ENCODE assay signal across 21 mouse cellular contexts in genomic region chr17:47784411-47784810, GRCm38 (mm10). TPM values are rescaled to one million over a fixed set of nuclear protein-coding genes. Genes with fewer than 3 reads are reported as not detected.
DNase-seq lines count a peak whose midpoint lies in the region; ATAC-seq lines count a peak whose summit lies in the region.
"Had no signal": no experiment of that assay in that cellular context is flagged by ENCODE, and none has a peak within 500 bp of the region (broad histone marks: within the 10 kb centered on the region; RNA-seq: fewer than 3 reads in every experiment).

No protein-coding gene starts in this region.

- H3K27me3 ChIP-seq in heart, embryonic 12.5 days (replicated peaks), result no peaks in the 10 kb centered on the region; the same call in 1 of the 2 replicates
- H3K27me3 ChIP-seq in midbrain, embryonic 10.5 days (ENCODE audit: low read depth, poor library complexity, severe bottlenecking), result peaks cover 34% of the 10 kb centered on the region
- H3K27me3 ChIP-seq in midbrain, embryonic 11.5 days (ENCODE audit: control insufficient read depth, insufficient read depth, low read length), result no peaks in the 10 kb centered on the region
- no peaks in the 10 kb centered on the region for H3K27me3 ChIP-seq in liver, embryonic 16.5 days (ENCODE audit: control insufficient read depth, insufficient read depth, low read depth, low read length)
- no peaks in the 10 kb centered on the region for H3K27me3 ChIP-seq in intestine, embryonic 15.5 days (replicated peaks)
- H3K27me3 ChIP-seq: stomach, embryonic 15.5 days had no signal

- H3K4me2 ChIP-seq in heart, embryonic 12.5 days, result no peak overlapping the region
- no peak overlapping the region for H3K4me2 ChIP-seq in midbrain, embryonic 11.5 days
- no peak overlapping the region for H3K4me2 ChIP-seq in liver, embryonic 16.5 days (ENCODE audit: low read depth, low read length)
- no peak overlapping the region for H3K4me2 ChIP-seq in intestine, embryonic 15.5 days (replicated peaks)
- H3K4me2 ChIP-seq: hindbrain, embryonic 12.5 days; neural tube, embryonic 15.5 days; stomach, embryonic 15.5 days had no signal

- peak; percentile 93 for DNase-seq in heart, adult 11 months
- no peak for DNase-seq in midbrain, embryonic 10.5 days (ENCODE audit: low spot score)
- no peak for DNase-seq in midbrain, embryonic 11.5 days (ENCODE audit: low spot score, missing footprints)
- DNase-seq: cerebellum, postnatal 10 days; forebrain, postnatal 0 days; retina, postnatal 1 day; spleen, adult 18-20 months; thymus, postnatal 14 days had no signal

- no peaks in the 10 kb centered on the region for H3K9me3 ChIP-seq in heart, embryonic 12.5 days (replicated peaks)
- no peaks in the 10 kb centered on the region for H3K9me3 ChIP-seq in midbrain, embryonic 10.5 days (replicated peaks)
- H3K9me3 ChIP-seq in midbrain, embryonic 11.5 days (ENCODE audit: control insufficient read depth, low read length), result no peaks in the 10 kb centered on the region
- no peaks in the 10 kb centered on the region for H3K9me3 ChIP-seq in liver, embryonic 16.5 days (replicated peaks; ENCODE audit: control insufficient read depth, low read length)
- no peaks in the 10 kb centered on the region for H3K9me3 ChIP-seq in intestine, embryonic 15.5 days
- H3K9me3 ChIP-seq: hindbrain, embryonic 12.5 days; neural tube, embryonic 15.5 days; stomach, embryonic 15.5 days had no signal

- no peak for ATAC-seq in heart, embryonic 12.5 days (ENCODE audit: insufficient number of reproducible peaks, low FRiP score)
- no peak for ATAC-seq in midbrain, embryonic 11.5 days (ENCODE audit: low FRiP score)
- ATAC-seq in liver, embryonic 16.5 days (ENCODE audit: low read depth), result peak; percentile 74
- ATAC-seq in erythroblast, adult 5-6 weeks (replicated peaks; ENCODE audit: low FRiP score, poor library complexity, severe bottlenecking), result no peak
- no peak for ATAC-seq in intestine, embryonic 15.5 days
- ATAC-seq: forebrain, postnatal 0 days; intestine, embryonic 16.5 days had no signal

- H3K36me3 ChIP-seq in heart, embryonic 12.5 days, result 0 out of 2 replicates have a peak, but pooled peaks cover 3% of the 10 kb centered on the region
- H3K36me3 ChIP-seq in midbrain, embryonic 10.5 days, result no peaks in the 10 kb centered on the region
- no peaks in the 10 kb centered on the region for H3K36me3 ChIP-seq in midbrain, embryonic 11.5 days (ENCODE audit: control insufficient read depth, insufficient read depth, low read length)
- H3K36me3 ChIP-seq in liver, embryonic 16.5 days (ENCODE audit: control insufficient read depth, insufficient read depth), result no peaks in the 10 kb centered on the region
- H3K36me3 ChIP-seq in intestine, embryonic 15.5 days, result no peaks in the 10 kb centered on the region
- H3K36me3 ChIP-seq: hindbrain, embryonic 12.5 days; neural tube, embryonic 15.5 days; stomach, embryonic 15.5 days had no signal

- no peak overlapping the region for H3K4me3 ChIP-seq in heart, embryonic 12.5 days
- H3K4me3 ChIP-seq in midbrain, embryonic 10.5 days, result no peak overlapping the region
- no peak overlapping the region for H3K4me3 ChIP-seq in midbrain, embryonic 11.5 days (ENCODE audit: low read depth, low read length)
- H3K4me3 ChIP-seq in liver, embryonic 16.5 days (ENCODE audit: low read depth, low read length), result no peak overlapping the region
- H3K4me3 ChIP-seq in intestine, embryonic 15.5 days (replicated peaks), result no peak overlapping the region
- H3K4me3 ChIP-seq: erythroblast, embryonic 14.5 days; hindbrain, embryonic 12.5 days; neural tube, embryonic 15.5 days; stomach, embryonic 15.5 days had no signal

- peaks cover 41% of the 10 kb centered on the region for H3K4me1 ChIP-seq in heart, embryonic 12.5 days (replicated peaks)
- peaks cover 30% of the 10 kb centered on the region for H3K4me1 ChIP-seq in midbrain, embryonic 10.5 days
- peaks cover 3% of the 10 kb centered on the region for H3K4me1 ChIP-seq in midbrain, embryonic 11.5 days (ENCODE audit: control insufficient read depth, insufficient read depth, low read length)
- H3K4me1 ChIP-seq in liver, embryonic 16.5 days (ENCODE audit: control insufficient read depth, low read depth, low read length), result peaks cover 6% of the 10 kb centered on the region
- H3K4me1 ChIP-seq in intestine, embryonic 15.5 days (replicated peaks), result peaks cover 13% of the 10 kb centered on the region
- H3K4me1 ChIP-seq: neural tube, embryonic 15.5 days had no signal

- no peak overlapping the region for H3K27ac ChIP-seq in heart, embryonic 12.5 days (ENCODE audit: poor library complexity, severe bottlenecking)
- 0 out of 2 replicates have a peak overlapping the region, but pooled peaks have one; percentile 3 for H3K27ac ChIP-seq in midbrain, embryonic 10.5 days (replicated peaks)
- H3K27ac ChIP-seq in midbrain, embryonic 11.5 days (ENCODE audit: low read depth, low read length), result no peak overlapping the region
- no peak overlapping the region for H3K27ac ChIP-seq in liver, embryonic 16.5 days (ENCODE audit: low read length)
- H3K27ac ChIP-seq in intestine, embryonic 15.5 days, result no peak overlapping the region
- H3K27ac ChIP-seq: hindbrain, embryonic 12.5 days; neural tube, embryonic 15.5 days; stomach, embryonic 15.5 days had no signal

- no peak overlapping the region for H3K9ac ChIP-seq in heart, embryonic 12.5 days
- no peak overlapping the region for H3K9ac ChIP-seq in midbrain, embryonic 11.5 days (ENCODE audit: low read length)
- H3K9ac ChIP-seq in liver, embryonic 16.5 days (ENCODE audit: low read depth, low read length), result no peak overlapping the region
- H3K9ac ChIP-seq in intestine, embryonic 15.5 days, result no peak overlapping the region
- H3K9ac ChIP-seq: forebrain, postnatal 0 days; hindbrain, embryonic 12.5 days; neural tube, embryonic 15.5 days; stomach, embryonic 15.5 days had no signal

- WGBS in heart, embryonic 12.5 days, result 76% methylated on average over 6 of the region's 6 CpGs
- 91% methylated on average over 6 of the region's 6 CpGs for WGBS in midbrain, embryonic 10.5 days
- 92% methylated on average over 6 of the region's 6 CpGs for WGBS in midbrain, embryonic 11.5 days
- WGBS in liver, embryonic 16.5 days (ENCODE audit: insufficient replicate concordance), result 24% methylated on average over 6 of the region's 6 CpGs
- 77% methylated on average over 6 of the region's 6 CpGs for WGBS in intestine, embryonic 15.5 days

RNA-seq across cellular contexts. Expression of gene Tfeb, which starts 47.6 kb away (rescaled TPM):
- polyA plus RNA-seq in heart, embryonic 12.5 days (2016; fragmentation: Nextera tagmentation; extraction: Ambion mirVana), result 22.7 and 24.5 TPM in 2 replicates
- polyA plus RNA-seq in midbrain, embryonic 10.5 days (2016; fragmentation: Nextera tagmentation; extraction: Ambion mirVana), result 1.9 and 2.3 TPM in 2 replicates
- polyA plus RNA-seq in midbrain, embryonic 11.5 days (2014; fragmentation: Nextera tagmentation; extraction: Ambion mirVana), result 1.4 and 2.1 TPM in 2 replicates
- 5.5 and 5.9 TPM in 2 replicates for polyA plus RNA-seq in liver, embryonic 16.5 days (2015; fragmentation: Nextera tagmentation; extraction: Ambion mirVana)
- 4.6 and 6.7 TPM in 2 replicates for total RNA-seq in erythroblast, adult 5-6 weeks (2015; ENCODE audit: low replicate concordance)
- total RNA-seq in erythroblast, adult 5-6 weeks (2017; ENCODE audit: low replicate concordance), result 3.8 and 9.4 TPM in 2 replicates
- polyA plus RNA-seq in intestine, embryonic 15.5 days (2015; fragmentation: Nextera tagmentation; extraction: Ambion mirVana), result 22.4 and 22.8 TPM in 2 replicates

RNA-seq across cellular contexts. Expression of gene Mdfi, which starts 50.1 kb away (rescaled TPM):
- polyA plus RNA-seq in heart, embryonic 12.5 days (2016; fragmentation: Nextera tagmentation; extraction: Ambion mirVana), result 11.1 and 11.2 TPM in 2 replicates
- 10.6 and 12.9 TPM in 2 replicates for polyA plus RNA-seq in midbrain, embryonic 10.5 days (2016; fragmentation: Nextera tagmentation; extraction: Ambion mirVana)
- polyA plus RNA-seq in midbrain, embryonic 11.5 days (2014; fragmentation: Nextera tagmentation; extraction: Ambion mirVana), result 24.7 and 25.7 TPM in 2 replicates
- 0.47 and 0.84 TPM in 2 replicates for polyA plus RNA-seq in liver, embryonic 16.5 days (2015; fragmentation: Nextera tagmentation; extraction: Ambion mirVana)
- total RNA-seq in erythroblast, adult 5-6 weeks (2015; ENCODE audit: low replicate concordance), result not detected in 2 replicates
- total RNA-seq in erythroblast, adult 5-6 weeks (2017; ENCODE audit: low replicate concordance), result not detected in 2 replicates
- 8.3 and 9.5 TPM in 2 replicates for polyA plus RNA-seq in intestine, embryonic 15.5 days (2015; fragmentation: Nextera tagmentation; extraction: Ambion mirVana)

RNA-seq across cellular contexts. Expression of gene Pgc, which starts 57.8 kb away (rescaled TPM):
- not detected in 2 replicates for polyA plus RNA-seq in heart, embryonic 12.5 days (2016; fragmentation: Nextera tagmentation; extraction: Ambion mirVana)
- 0.19 TPM in 1 of 2 replicates, not detected in the other for polyA plus RNA-seq in midbrain, embryonic 10.5 days (2016; fragmentation: Nextera tagmentation; extraction: Ambion mirVana)
- not detected in 2 replicates for polyA plus RNA-seq in midbrain, embryonic 11.5 days (2014; fragmentation: Nextera tagmentation; extraction: Ambion mirVana)
- not detected in 2 replicates for polyA plus RNA-seq in liver, embryonic 16.5 days (2015; fragmentation: Nextera tagmentation; extraction: Ambion mirVana)
- total RNA-seq in erythroblast, adult 5-6 weeks (2015; ENCODE audit: low replicate concordance), result not detected in 2 replicates
- not detected in 2 replicates for total RNA-seq in erythroblast, adult 5-6 weeks (2017; ENCODE audit: low replicate concordance)
- polyA plus RNA-seq in intestine, embryonic 15.5 days (2015; fragmentation: Nextera tagmentation; extraction: Ambion mirVana), result 0.93 and 0.99 TPM in 2 replicates
- total RNA-seq: forebrain, postnatal 0 days; heart, adult 18-20 months; layer of hippocampus, adult 18-20 months; left cerebral cortex, postnatal 10 days; megakaryocyte-erythroid progenitor cell, adult 5-6 weeks had no signal
- polyA plus RNA-seq: erythroblast, embryonic 14.5 days; forebrain, postnatal 0 days; hindbrain, embryonic 12.5 days; neural tube, embryonic 15.5 days had no signal
